Comparison of ENCODE assay signal across 10 mouse cellular contexts in genomic region chr10:40371184-40371913, GRCm38 (mm10). TPM values are rescaled to one million over a fixed set of nuclear protein-coding genes. Genes with fewer than 3 reads are reported as not detected.
DNase-seq lines count a peak whose midpoint lies in the region; ATAC-seq and TF ChIP-seq lines count a peak whose summit lies in the region.
"Had no signal": no experiment of that assay in that cellular context is flagged by ENCODE, and none has a peak within 500 bp of the region (broad histone marks: within the 10 kb centered on the region; RNA-seq: fewer than 3 reads in every experiment).

No protein-coding gene starts in this region.

- no peak for ATAC-seq in kidney, embryonic 15.5 days (replicated peaks; ENCODE audit: low FRiP score)
- ATAC-seq in midbrain, embryonic 13.5 days: no peak

- H3K27ac ChIP-seq in kidney, embryonic 15.5 days: peak overlapping the region; percentile 54; the same call in 1 of the 2 replicates
- peak overlapping the region; percentile 84 for H3K27ac ChIP-seq in bone marrow macrophage, adult 2 months (ENCODE audit: insufficient read depth, low read depth, low read length)
- H3K27ac ChIP-seq in midbrain, embryonic 13.5 days: peak overlapping the region; percentile 60
- H3K27ac ChIP-seq: liver, embryonic 14.5 days had no signal

- no peaks in the 10 kb centered on the region for H3K36me3 ChIP-seq in kidney, embryonic 15.5 days
- no peaks in the 10 kb centered on the region for H3K36me3 ChIP-seq in C2C12 (ENCODE audit: control insufficient read depth, insufficient read depth)
- no peaks in the 10 kb centered on the region for H3K36me3 ChIP-seq in midbrain, embryonic 13.5 days

- peaks cover 9% of the 10 kb centered on the region for H3K79me3 ChIP-seq in C2C12 (ENCODE audit: low read depth)

- WGBS in kidney, embryonic 15.5 days: 68% methylated on average over 8 of the region's 8 CpGs
- WGBS in midbrain, embryonic 13.5 days: 79% methylated on average over 8 of the region's 8 CpGs

- H3K4me2 ChIP-seq in kidney, embryonic 15.5 days: no peak overlapping the region
- H3K4me2 ChIP-seq in midbrain, embryonic 13.5 days (replicated peaks): peak overlapping the region; percentile 24; the same call in 1 of the 2 replicates

- peaks cover 46% of the 10 kb centered on the region for H3K79me2 ChIP-seq in C2C12 (ENCODE audit: control insufficient read depth, insufficient read depth)

- no peak for TF ChIP-seq POLR2A in bone marrow macrophage, adult 2 months (IDR thresholded peaks at IDR 0.05; ENCODE audit: borderline replicate concordance, low read depth, low read length)

- H3ac ChIP-seq in C2C12 (ENCODE audit: control insufficient read depth, insufficient read length, low read depth): peak overlapping the region; percentile 8

- H3K27me3 ChIP-seq in kidney, embryonic 15.5 days: no peaks in the 10 kb centered on the region
- H3K27me3 ChIP-seq in C2C12 (ENCODE audit: control insufficient read depth, insufficient read depth, insufficient read length): no peaks in the 10 kb centered on the region
- no peaks in the 10 kb centered on the region for H3K27me3 ChIP-seq in midbrain, embryonic 13.5 days

- no peak overlapping the region for H3K9ac ChIP-seq in kidney, embryonic 15.5 days
- no peak overlapping the region for H3K9ac ChIP-seq in midbrain, embryonic 13.5 days (replicated peaks)
- H3K9ac ChIP-seq: liver, embryonic 14.5 days had no signal

- no peak for DNase-seq in kidney, postnatal 10 days
- no peak for DNase-seq in kidney, postnatal 25 days
- no peak for DNase-seq in heart, adult 9 months (ENCODE audit: low spot score in 2 of 2)
- DNase-seq: heart, postnatal 36 days; spleen, adult 18-20 months had no signal

- no peak for TF ChIP-seq CTCF in C2C12 (IDR thresholded peaks at IDR 0.05; ENCODE audit: control insufficient read depth, insufficient read depth, insufficient read length)
- no peak for TF ChIP-seq CTCF in bone marrow macrophage, adult 2 months (IDR thresholded peaks at IDR 0.05; ENCODE audit: low read depth, low read length)

- peaks cover 12% of the 10 kb centered on the region for H3K4me1 ChIP-seq in kidney, embryonic 15.5 days
- H3K4me1 ChIP-seq in bone marrow macrophage, adult 2 months (ENCODE audit: control insufficient read depth, insufficient read depth, low read length): peaks cover 33% of the 10 kb centered on the region
- peaks cover 20% of the 10 kb centered on the region for H3K4me1 ChIP-seq in midbrain, embryonic 13.5 days (replicated peaks)

- H3K9me3 ChIP-seq in kidney, embryonic 15.5 days (replicated peaks): no peaks in the 10 kb centered on the region
- no peaks in the 10 kb centered on the region for H3K9me3 ChIP-seq in midbrain, embryonic 13.5 days

- H3K4me3 ChIP-seq in kidney, embryonic 15.5 days (replicated peaks): no peak overlapping the region
- H3K4me3 ChIP-seq in C2C12 (ENCODE audit: insufficient read depth, poor library complexity, severe bottlenecking): no peak overlapping the region
- peak overlapping the region; percentile 63 for H3K4me3 ChIP-seq in bone marrow macrophage, adult 2 months (ENCODE audit: insufficient read depth, low read length)
- no peak overlapping the region for H3K4me3 ChIP-seq in midbrain, embryonic 13.5 days (replicated peaks)

TF ChIP-seq in C2C12, 6 proteins besides CTCF, POLR2A, EP300 and RAD21:
- TF ChIP-seq CEBPB (IDR thresholded peaks at IDR 0.05; ENCODE audit: low read depth) (no peak), MYOD1 (IDR thresholded peaks at IDR 0.05; ENCODE audit: control insufficient read depth, insufficient read length, low read depth) (no peak), FOSL1 (IDR thresholded peaks at IDR 0.05; ENCODE audit: insufficient read depth, low read length, poor library complexity, severe bottlenecking) (no peak), MAX (IDR thresholded peaks at IDR 0.05) (no peak), USF1 (IDR thresholded peaks at IDR 0.05; ENCODE audit: low read depth) (no peak), MYOG (IDR thresholded peaks at IDR 0.05; ENCODE audit: control insufficient read depth, extremely low read depth, insufficient read length) (no peak)

RNA-seq across cellular contexts. Expression of gene Cdk19, which starts 32.0 kb away (rescaled TPM):
- polyA plus RNA-seq in kidney, embryonic 15.5 days (2015; fragmentation: Nextera tagmentation; extraction: Ambion mirVana): 8.5 and 9.1 TPM in 2 replicates
- polyA plus RNA-seq in C2C12 (2012; fragmentation: generic; extraction: Trizol): 3.9 TPM
- polyA plus RNA-seq in bone marrow macrophage, adult 2 months (2012; ENCODE audit: insufficient read depth, insufficient read length, missing spikeins): 38.4 and 41.2 TPM in 2 replicates
- polyA plus RNA-seq in midbrain, embryonic 13.5 days (2015; fragmentation: Nextera tagmentation; extraction: Ambion mirVana): 8.1 and 10.3 TPM in 2 replicates
